Mouse (Mus musculus): ENCODE results near the gene BC025446. TPM values are rescaled to one million over a fixed set of nuclear protein-coding genes. Genes with fewer than 3 reads are reported as not detected.

The BC025446 gene
- polyA plus RNA-seq, 1 experiment from 2014 or later, result 9.6 TPM

GRCm38 (mm10) chr15:75271426-75271825, 55.2 kb downstream of the BC025446 start:
- ATAC-seq (ENCODE audit: low FRiP score, low TSS enrichment), result no peak
- no peaks in the 10 kb centered on the region for H3K36me3 ChIP-seq (ENCODE audit: control insufficient read depth, insufficient read depth, low read length)
- no peak overlapping the region for H3K4me3 ChIP-seq (ENCODE audit: low read length)
- H3K9ac ChIP-seq (ENCODE audit: low read depth, low read length), result no peak overlapping the region
- 64% methylated on average over 1 of the region's 1 CpGs for WGBS
- no peaks in the 10 kb centered on the region for H3K27me3 ChIP-seq (ENCODE audit: control insufficient read depth, insufficient read depth, low read length)
- H3K4me2 ChIP-seq (replicated peaks; ENCODE audit: low read depth, low read length), result no peak overlapping the region
- H3K9me3 ChIP-seq (ENCODE audit: control insufficient read depth, low read length), result no peaks in the 10 kb centered on the region
- no peaks in the 10 kb centered on the region for H3K4me1 ChIP-seq (ENCODE audit: control insufficient read depth, insufficient read depth, low read length)
- H3K27ac ChIP-seq (ENCODE audit: low read depth, low read length), result no peak overlapping the region

DNA sequence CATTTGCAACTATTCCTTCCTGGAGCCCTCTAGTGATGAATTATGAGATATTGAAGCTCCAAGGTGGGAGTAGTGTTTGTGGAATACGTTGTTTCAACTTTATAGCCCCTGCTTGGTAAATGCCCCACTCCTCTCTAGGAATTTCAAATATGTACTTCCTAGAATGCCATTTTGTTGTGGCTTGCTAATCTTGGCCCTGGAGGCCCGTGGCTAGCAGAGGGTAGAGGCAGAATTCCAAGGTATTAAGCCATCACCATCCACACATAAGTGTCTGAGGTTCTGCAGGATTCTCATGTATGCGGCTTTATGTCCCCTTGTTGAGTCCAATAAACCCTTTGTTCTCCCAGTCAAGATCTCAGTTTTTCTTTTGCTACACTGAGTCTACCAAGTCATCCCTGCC, 55.7 kb downstream of the BC025446 start:
- Histone ChIP-seq H3K4me2 (replicated peaks; ENCODE audit: low read depth, low read length) (no peak overlapping the region), H3K36me3 (ENCODE audit: control insufficient read depth, insufficient read depth, low read length) (no peaks in the 10 kb centered on the region), H3K4me3 (ENCODE audit: low read length) (no peak overlapping the region), H3K4me1 (ENCODE audit: control insufficient read depth, insufficient read depth, low read length) (no peaks in the 10 kb centered on the region), H3K27ac (ENCODE audit: low read depth, low read length) (no peak overlapping the region), H3K9ac (ENCODE audit: low read depth, low read length) (no peak overlapping the region), H3K9me3 (ENCODE audit: control insufficient read depth, low read length) (no peaks in the 10 kb centered on the region), H3K27me3 (ENCODE audit: control insufficient read depth, insufficient read depth, low read length) (no peaks in the 10 kb centered on the region)
- ATAC-seq (ENCODE audit: low FRiP score, low TSS enrichment), result no peak
- 62% methylated on average over 3 of the region's 3 CpGs for WGBS

Other genes with a start within 250 kb of the BC025446 start
- gene Ly6i, start 232.9 kb upstream of the BC025446 start, polyA plus RNA-seq (2014; fragmentation: Nextera tagmentation; extraction: Ambion mirVana), result not detected in 2 replicates
- 244 and 305 TPM in 2 replicates for gene Ly6a, start 218.3 kb upstream of the BC025446 start, polyA plus RNA-seq (2014; fragmentation: Nextera tagmentation; extraction: Ambion mirVana)
- 7.0 and 8.7 TPM in 2 replicates for gene Ly6c1, start 167.5 kb upstream of the BC025446 start, polyA plus RNA-seq (2014; fragmentation: Nextera tagmentation; extraction: Ambion mirVana)
- 0.38 TPM in 1 of 2 replicates, not detected in the other for gene Ly6c2, start 104.4 kb upstream of the BC025446 start, polyA plus RNA-seq (2014; fragmentation: Nextera tagmentation; extraction: Ambion mirVana)
- 0.46 and 0.56 TPM in 2 replicates for gene Ly6g, start 61.1 kb upstream of the BC025446 start, polyA plus RNA-seq (2014; fragmentation: Nextera tagmentation; extraction: Ambion mirVana)
- 0.33 TPM in 1 of 2 replicates, not detected in the other for gene Ly6f, start 52.0 kb downstream of the BC025446 start, polyA plus RNA-seq (2014; fragmentation: Nextera tagmentation; extraction: Ambion mirVana)